Mouse (Mus musculus) midbrain, postnatal 0 days (tissue): ENCODE measurements around the gene Fkbp15. TPM values are rescaled to one million over a fixed set of nuclear protein-coding genes. Genes with fewer than 3 reads are reported as not detected.

Experiments used
- ATAC-seq: fragments of 200-750 bp; cut with Nextera tagmentation; 2 replicates; pipeline ENCODE4 v1.8.0; 2017; ENCODE audit warnings: moderate number of reproducible peaks, mild to moderate bottlenecking, moderate TSS enrichment, moderate library complexity; ENCODE audit not compliant: low FRiP score
- DNase-seq: peaks from one replicate; pipeline ENCODE4 v3.0.0-alpha.2; 2015; ENCODE audit warnings: low spot score
- H3K27ac ChIP-seq: fragments of 300-500 bp; sonication (generic); 2 replicates; pipeline ENCODE4 v1.5.1; 2014; ENCODE audit warnings: low read depth, mild to moderate bottlenecking, low read length, mixed read lengths
- H3K27me3 ChIP-seq: fragments of 300-500 bp; sonication (generic); 2 replicates; pipeline ENCODE4 v1.6.1; 2014; ENCODE audit warnings: low read length, control low read depth, mixed read lengths; ENCODE audit not compliant: insufficient read depth
- H3K36me3 ChIP-seq: fragments of 300-500 bp; sonication (generic); 2 replicates; pipeline ENCODE4 v1.6.1; 2014; ENCODE audit warnings: low read length, control low read depth, mixed read lengths; ENCODE audit not compliant: insufficient read depth
- H3K4me1 ChIP-seq: fragments of 300-500 bp; sonication (generic); 2 replicates; pipeline ENCODE4 v1.6.1; 2014; ENCODE audit warnings: mild to moderate bottlenecking, control low read depth, antibody characterized with exemption, low read length, mixed read lengths; ENCODE audit not compliant: insufficient read depth
- H3K4me2 ChIP-seq: fragments of 300-500 bp; sonication (generic); 2 replicates; pipeline ENCODE4 v1.6.1; 2014; ENCODE audit warnings: low read depth, mild to moderate bottlenecking, low read length, mixed read lengths; ENCODE audit not compliant: poor library complexity, severe bottlenecking
- H3K4me3 ChIP-seq: fragments of 300-500 bp; sonication (generic); 2 replicates; pipeline ENCODE4 v1.5.1; 2014; ENCODE audit warnings: low read depth, mild to moderate bottlenecking, low read length, moderate library complexity
- H3K9ac ChIP-seq: fragments of 300-500 bp; sonication (generic); replicated peaks from 2 replicates; pipeline ENCODE4 v1.6.1; 2014; ENCODE audit warnings: mild to moderate bottlenecking, low read length, moderate library complexity, mixed read lengths; ENCODE audit not compliant: poor library complexity, severe bottlenecking
- H3K9me3 ChIP-seq: fragments of 300-500 bp; sonication (generic); 2 replicates; pipeline ENCODE4 v1.6.1; 2016; ENCODE audit warnings: low read length, control low read depth
- CTCF ChIP-seq: IDR thresholded peaks from 2 replicates; pipeline ENCODE4 v1.5.1; 2016; ENCODE audit warnings: antibody characterized with exemption, mild to moderate bottlenecking
- WGBS: fragments of 180-500 bp; shearing (Covaris S2); extraction: QIAGEN DNeasy Blood & Tissue Kit; methylation state at CpG from one replicate; pipeline ENCODE4 v1.1.7; 2014; 5-methylcytosine and 5-hydroxymethylcytosine counted together
- polyA plus RNA-seq: library from polyadenylated mRNA; unstranded; fragments of >200 nt; fragmentation: Nextera tagmentation; extraction: Ambion mirVana; gene quantifications from 2 replicates; pipeline ENCODE4 v1.2.1, GENCODE M21; 2015
- total RNA-seq: library from RNA; depleted of rRNA; stranded (reverse); fragments of >200 nt; gene quantifications from 2 replicates; pipeline ENCODE4 v1.2.3, GENCODE M21; 2014

The Fkbp15 gene
- total and polyA plus RNA-seq, 2 experiments from 2014 or later = 20.2 to 37.5 TPM

DNA sequence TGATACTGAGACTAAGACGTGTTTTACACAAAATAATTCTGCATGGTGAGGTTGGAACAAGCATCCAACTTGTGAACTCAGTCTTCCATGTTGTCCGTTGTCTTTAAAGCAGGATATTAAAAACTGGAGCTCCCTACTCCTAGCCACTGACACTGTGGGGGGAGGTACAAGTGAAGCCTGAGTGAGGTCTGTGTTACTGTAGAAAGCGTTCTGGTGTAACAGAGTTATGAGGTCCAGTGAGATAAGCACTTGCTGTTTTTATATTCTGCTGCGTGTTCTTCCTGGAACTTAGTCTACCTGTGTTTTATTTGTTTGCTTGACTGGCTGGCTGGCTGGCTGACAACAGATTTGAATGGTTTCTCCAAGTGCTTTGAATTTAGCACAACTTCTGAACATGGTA lies 14.0 kb upstream of the Fkbp15 start:
- Histone ChIP-seq H3K9me3 (no peaks in the 10 kb centered on the region), H3K4me1 (no peaks in the 10 kb centered on the region), H3K36me3 (no peaks in the 10 kb centered on the region), H3K4me3 (no peak overlapping the region), H3K4me2 (no peak overlapping the region), H3K9ac (no peak overlapping the region), H3K27me3 (no peaks in the 10 kb centered on the region), H3K27ac (no peak overlapping the region)
- no peak for DNase-seq
- no peak for ATAC-seq
- TF ChIP-seq CTCF = no peak
- 77% methylated on average over 4 of the region's 4 CpGs for WGBS

DNA sequence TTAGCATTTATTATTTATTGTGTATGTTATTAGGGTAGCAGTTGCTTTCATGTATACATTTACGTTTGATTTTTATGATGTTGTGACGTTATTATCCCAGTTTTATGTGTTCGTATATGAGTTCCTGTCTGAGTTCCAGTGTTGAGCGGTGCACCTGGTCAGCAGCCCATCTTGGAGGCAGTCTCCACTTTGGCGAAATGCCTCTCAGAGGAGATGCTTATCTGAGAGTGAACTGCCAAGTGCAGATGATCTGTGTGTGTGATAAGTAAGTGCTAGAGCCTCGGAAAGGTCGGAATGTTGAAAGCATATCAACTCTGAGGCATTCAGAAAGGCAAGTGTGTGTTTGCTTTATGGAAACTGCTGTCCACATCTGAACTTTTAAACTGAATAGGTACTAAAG lies 13.3 kb upstream of the Fkbp15 start:
- Histone ChIP-seq H3K27ac (no peak overlapping the region), H3K4me2 (no peak overlapping the region), H3K4me3 (no peak overlapping the region), H3K9ac (no peak overlapping the region), H3K27me3 (no peaks in the 10 kb centered on the region), H3K4me1 (no peaks in the 10 kb centered on the region), H3K9me3 (no peaks in the 10 kb centered on the region), H3K36me3 (no peaks in the 10 kb centered on the region)
- ATAC-seq = no peak
- no peak for DNase-seq
- WGBS = 88% methylated on average over 7 of the region's 7 CpGs
- TF ChIP-seq CTCF = no peak

DNA sequence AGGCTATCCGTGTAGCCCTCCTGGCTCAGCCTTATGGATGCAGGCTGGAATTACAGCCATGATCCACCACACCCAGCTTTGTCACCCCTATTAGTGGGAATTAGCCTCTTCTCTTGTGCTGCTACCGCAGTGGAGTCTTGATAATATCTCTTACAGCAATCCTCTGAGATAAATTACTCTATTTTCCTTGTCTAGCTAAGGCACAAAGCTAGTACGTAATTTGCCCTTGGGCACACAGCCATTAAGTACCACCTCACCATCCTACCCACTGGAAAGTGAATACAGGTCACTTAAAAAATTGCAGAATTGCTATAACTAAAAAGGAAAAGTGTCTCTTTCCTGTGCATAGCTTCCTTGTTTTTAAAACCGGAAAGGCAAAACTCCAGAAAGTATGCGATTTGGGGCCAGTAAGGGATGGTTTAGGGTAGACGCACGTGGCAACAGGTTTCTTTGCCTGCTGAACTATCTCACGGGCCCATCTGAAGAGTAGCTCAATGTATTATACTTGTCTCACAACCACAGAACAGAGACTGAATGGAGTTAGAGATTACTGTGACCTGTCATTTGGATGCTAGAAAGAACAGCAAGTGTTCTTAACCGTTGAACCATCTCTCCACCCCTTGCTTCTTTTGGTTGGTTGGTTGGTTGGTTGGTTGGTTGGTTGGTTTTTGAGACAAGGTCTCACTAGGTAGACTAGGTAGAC lies 12.6 kb upstream of the Fkbp15 start:
- no peaks in the 10 kb centered on the region for H3K36me3 ChIP-seq
- TF ChIP-seq CTCF = no peak
- H3K27ac ChIP-seq = no peak overlapping the region
- no peak overlapping the region for H3K9ac ChIP-seq
- no peaks in the 10 kb centered on the region for H3K4me1 ChIP-seq
- DNase-seq (no peak), ATAC-seq (no peak)
- no peak overlapping the region for H3K4me3 ChIP-seq
- WGBS = 84% methylated on average over 9 of the region's 9 CpGs
- H3K4me2 ChIP-seq = no peak overlapping the region
- no peaks in the 10 kb centered on the region for H3K27me3 ChIP-seq
- no peaks in the 10 kb centered on the region for H3K9me3 ChIP-seq

- no peak overlapping the region for H3K9ac ChIP-seq
- H3K36me3 ChIP-seq = no peaks in the 10 kb centered on the region
- TF ChIP-seq CTCF = no peak
- ATAC-seq (no peak), DNase-seq (no peak)
- H3K4me1 ChIP-seq = no peaks in the 10 kb centered on the region
- H3K4me2 ChIP-seq = no peak overlapping the region
- H3K27ac ChIP-seq = no peak overlapping the region
- H3K27me3 ChIP-seq = no peaks in the 10 kb centered on the region
- no peak overlapping the region for H3K4me3 ChIP-seq
- 19% methylated on average over 1 of the region's 1 CpGs for WGBS
- H3K9me3 ChIP-seq = no peaks in the 10 kb centered on the region
Observed at GRCm38 (mm10) chr4:62372410-62372809, 12.1 kb upstream of the Fkbp15 start.

GRCm38 (mm10) chr4:62369091-62369490 lies 8.7 kb upstream of the Fkbp15 start:
- Histone ChIP-seq H3K27me3 (no peaks in the 10 kb centered on the region), H3K9me3 (no peaks in the 10 kb centered on the region), H3K9ac (no peak overlapping the region), H3K27ac (no peak overlapping the region), H3K4me2 (no peak overlapping the region), H3K36me3 (no peaks in the 10 kb centered on the region), H3K4me3 (no peak overlapping the region), H3K4me1 (no peaks in the 10 kb centered on the region)
- no peak for ATAC-seq
- 88% methylated on average over 3 of the region's 3 CpGs for WGBS
- no peak for TF ChIP-seq CTCF
- DNase-seq = no peak

GRCm38 (mm10) chr4:62367586-62367985 lies 7.2 kb upstream of the Fkbp15 start:
- DNase-seq (no peak), ATAC-seq (no peak)
- no peaks in the 10 kb centered on the region for H3K4me1 ChIP-seq
- H3K4me3 ChIP-seq = no peak overlapping the region
- no peak overlapping the region for H3K27ac ChIP-seq
- no peaks in the 10 kb centered on the region for H3K27me3 ChIP-seq
- no peak overlapping the region for H3K9ac ChIP-seq
- 90% methylated on average over 6 of the region's 6 CpGs for WGBS
- H3K4me2 ChIP-seq = no peak overlapping the region
- no peaks in the 10 kb centered on the region for H3K36me3 ChIP-seq
- TF ChIP-seq CTCF = no peak
- no peaks in the 10 kb centered on the region for H3K9me3 ChIP-seq
